Mouse (Mus musculus) MEL (cell line): Measurements from ENCODE around the gene Cabp4. TPM values are rescaled to one million over a fixed set of nuclear protein-coding genes. Genes with fewer than 3 reads are reported as not detected.
"Not testable (repeated sequence)": the region's sequence is repeated elsewhere in the genome, so short reads cannot be mapped to it uniquely, and the experiment has no call there.

Experiments
- DNase-seq: peaks from one replicate; pipeline ENCODE4 v3.0.0; 2011; ENCODE audit warnings: low read depth, low spot score
- H3K27ac ChIP-seq: 2 replicates; pipeline ENCODE4 v1.5.1; 2012; ENCODE audit warnings: low read depth, mild to moderate bottlenecking, control low read depth, low read length, moderate library complexity; ENCODE audit not compliant: control insufficient read depth
- H3K27me3 ChIP-seq, 2 experiments: fragments of 150-350 bp in 1 of 2; sonication (generic) in 1 of 2; 2 replicates each; pipeline ENCODE4 v1.6.1; 2012; ENCODE audit warnings: low read length in 2 of 2, mild to moderate bottlenecking in 2 of 2, improper control_type of control experiment in 1 of 2, moderate library complexity in 1 of 2; ENCODE audit not compliant: insufficient read depth in 2 of 2, control insufficient read depth in 1 of 2
- H3K36me3 ChIP-seq, 2 experiments: 2 replicates each; pipeline ENCODE4 v1.6.1; 2012 to 2014; ENCODE audit warnings: low read length in 2 of 2, improper control_type of control experiment in 1 of 2, inconsistent platforms in 1 of 2, mild to moderate bottlenecking in 1 of 2; ENCODE audit not compliant: insufficient read depth in 2 of 2, control insufficient read depth in 1 of 2
- H3K4me1 ChIP-seq, 2 experiments: fragments of 150-350 bp in 1 of 2; sonication (generic) in 1 of 2; 2 replicates each; pipeline ENCODE4 v1.6.1; 2012; ENCODE audit warnings: low read length in 2 of 2, improper control_type of control experiment in 1 of 2, mild to moderate bottlenecking in 1 of 2; ENCODE audit not compliant: insufficient read depth in 2 of 2, control insufficient read depth in 1 of 2
- H3K4me3 ChIP-seq, 2 experiments: fragments of 150-350 bp in 1 of 2; sonication (generic) in 1 of 2; 2 replicates each; pipeline ENCODE4 v1.5.1; 2012; ENCODE audit warnings: low read depth in 2 of 2, low read length in 2 of 2, mild to moderate bottlenecking in 2 of 2, moderate library complexity in 2 of 2, control low read depth in 1 of 2, improper control_type of control experiment in 1 of 2; ENCODE audit not compliant: control insufficient read depth in 1 of 2, insufficient read depth in 1 of 2
- H3K79me2 ChIP-seq: 2 replicates; pipeline ENCODE4 v1.6.1; 2012; ENCODE audit warnings: mild to moderate bottlenecking, low read length, moderate library complexity; ENCODE audit not compliant: control insufficient read depth, poor library complexity, insufficient read depth
- H3K9ac ChIP-seq: 2 replicates; pipeline ENCODE4 v1.6.1; 2012; ENCODE audit warnings: low read depth, mild to moderate bottlenecking, control low read depth, low read length, moderate library complexity; ENCODE audit not compliant: control insufficient read depth, poor library complexity, severe bottlenecking
- H3K9me3 ChIP-seq: fragments of 150-350 bp; sonication (generic); replicated peaks from 2 replicates; pipeline ENCODE4 v1.6.1; 2012; ENCODE audit warnings: mild to moderate bottlenecking, low read length, improper control_type of control experiment, moderate library complexity; ENCODE audit not compliant: insufficient read depth
- CHD1 ChIP-seq: IDR thresholded peaks from 2 replicates; pipeline ENCODE4 v1.6.1; 2012; ENCODE audit warnings: low read depth, mild to moderate bottlenecking, inconsistent platforms, low read length, improper control_type of control experiment
- CTCF ChIP-seq, 3 experiments: IDR thresholded peaks in 2 of 3; conservative IDR thresholded peaks in 1 of 3; 2 replicates each; pipeline ENCODE4 v1.5.1; 2011 to 2012; ENCODE audit warnings: low read length in 3 of 3, low read depth in 2 of 3, mild to moderate bottlenecking in 2 of 3, improper control_type of control experiment in 1 of 3, inconsistent platforms in 1 of 3, mixed read lengths in 1 of 3, moderate library complexity in 1 of 3; ENCODE audit not compliant: control insufficient read depth in 1 of 3, insufficient read depth in 1 of 3, poor library complexity in 1 of 3, severe bottlenecking in 1 of 3
- ETS1 ChIP-seq: IDR thresholded peaks from 2 replicates; pipeline ENCODE4 v1.6.1; 2012; ENCODE audit warnings: low read depth, mild to moderate bottlenecking, inconsistent platforms, low read length, improper control_type of control experiment, moderate library complexity
- GABPA ChIP-seq: IDR thresholded peaks from 2 replicates; pipeline ENCODE4 v1.6.1; 2012; ENCODE audit warnings: low read depth, mild to moderate bottlenecking, inconsistent platforms, low read length, improper control_type of control experiment, moderate library complexity
- HCFC1 ChIP-seq: IDR thresholded peaks from 2 replicates; pipeline ENCODE4 v1.6.1; 2012; ENCODE audit warnings: low read depth, mild to moderate bottlenecking, inconsistent platforms, low read length, improper control_type of control experiment, moderate library complexity
- JUND ChIP-seq: IDR thresholded peaks from 2 replicates; pipeline ENCODE4 v1.6.1; 2011; ENCODE audit warnings: low read depth, mild to moderate bottlenecking, improper control_type of control experiment, low read length
- MAZ ChIP-seq: IDR thresholded peaks from 2 replicates; pipeline ENCODE4 v1.6.1; 2012; ENCODE audit warnings: low read depth, mild to moderate bottlenecking, inconsistent platforms, low read length, improper control_type of control experiment
- MXI1 ChIP-seq: IDR thresholded peaks from 2 replicates; pipeline ENCODE4 v1.6.1; 2011; ENCODE audit warnings: mild to moderate bottlenecking, low read depth, low read length, improper control_type of control experiment
- MYB ChIP-seq: IDR thresholded peaks from 2 replicates; pipeline ENCODE4 v1.6.1; 2011; ENCODE audit warnings: mild to moderate bottlenecking, low read depth, low read length, improper control_type of control experiment
- MYC ChIP-seq: IDR thresholded peaks from 2 replicates; pipeline ENCODE4 v1.6.1; 2011; ENCODE audit warnings: low read depth, mild to moderate bottlenecking, low read length, improper control_type of control experiment, moderate library complexity
- NELFE ChIP-seq: IDR thresholded peaks from 2 replicates; pipeline ENCODE4 v1.6.1; 2011; ENCODE audit warnings: low read depth, low read length, improper control_type of control experiment
- RCOR1 ChIP-seq: IDR thresholded peaks from 2 replicates; pipeline ENCODE4 v1.6.1; 2012; ENCODE audit warnings: low read depth, mild to moderate bottlenecking, inconsistent platforms, low read length, improper control_type of control experiment
- SIN3A ChIP-seq: IDR thresholded peaks from 2 replicates; pipeline ENCODE4 v1.6.1; 2012; ENCODE audit warnings: low read length, improper control_type of control experiment, inconsistent platforms
- TAL1 ChIP-seq: IDR thresholded peaks from 2 replicates; pipeline ENCODE4 v1.6.1; 2012; ENCODE audit warnings: mild to moderate bottlenecking, inconsistent platforms, low read length, moderate library complexity, mixed read lengths
- ZC3H11A ChIP-seq: IDR thresholded peaks from 2 replicates; pipeline ENCODE4 v1.6.1; 2012; ENCODE audit warnings: low read depth, mild to moderate bottlenecking, inconsistent platforms, low read length, improper control_type of control experiment
- ZNF384 ChIP-seq: IDR thresholded peaks from 2 replicates; pipeline ENCODE4 v1.6.1; 2012; ENCODE audit warnings: low read depth, mild to moderate bottlenecking, inconsistent platforms, low read length, improper control_type of control experiment
- polyA plus RNA-seq, 2 experiments: library from polyadenylated mRNA; stranded (reverse) in 1 of 2; unstranded in 1 of 2; fragments of >175 nt in 1 of 2; fragments of >200 nt in 1 of 2; gene quantifications; 2 replicates each; pipeline versions ENCODE4 v1.2.1 to v1.2.4; 2012; ENCODE audit warnings: low replicate concordance in 2 of 2, low read depth in 1 of 2; ENCODE audit not compliant: insufficient read length in 2 of 2, insufficient read depth in 1 of 2, missing spikeins in 1 of 2
- total RNA-seq: library from RNA; depleted of rRNA; stranded (reverse); fragments of 300-350 nt; gene quantifications from 2 replicates; pipeline ENCODE4 v1.2.3, GENCODE M21; 2012

Gene Cabp4
- total and polyA plus RNA-seq, 3 experiments = 0.08 to 0.24 TPM; not detected in 1

DNA sequence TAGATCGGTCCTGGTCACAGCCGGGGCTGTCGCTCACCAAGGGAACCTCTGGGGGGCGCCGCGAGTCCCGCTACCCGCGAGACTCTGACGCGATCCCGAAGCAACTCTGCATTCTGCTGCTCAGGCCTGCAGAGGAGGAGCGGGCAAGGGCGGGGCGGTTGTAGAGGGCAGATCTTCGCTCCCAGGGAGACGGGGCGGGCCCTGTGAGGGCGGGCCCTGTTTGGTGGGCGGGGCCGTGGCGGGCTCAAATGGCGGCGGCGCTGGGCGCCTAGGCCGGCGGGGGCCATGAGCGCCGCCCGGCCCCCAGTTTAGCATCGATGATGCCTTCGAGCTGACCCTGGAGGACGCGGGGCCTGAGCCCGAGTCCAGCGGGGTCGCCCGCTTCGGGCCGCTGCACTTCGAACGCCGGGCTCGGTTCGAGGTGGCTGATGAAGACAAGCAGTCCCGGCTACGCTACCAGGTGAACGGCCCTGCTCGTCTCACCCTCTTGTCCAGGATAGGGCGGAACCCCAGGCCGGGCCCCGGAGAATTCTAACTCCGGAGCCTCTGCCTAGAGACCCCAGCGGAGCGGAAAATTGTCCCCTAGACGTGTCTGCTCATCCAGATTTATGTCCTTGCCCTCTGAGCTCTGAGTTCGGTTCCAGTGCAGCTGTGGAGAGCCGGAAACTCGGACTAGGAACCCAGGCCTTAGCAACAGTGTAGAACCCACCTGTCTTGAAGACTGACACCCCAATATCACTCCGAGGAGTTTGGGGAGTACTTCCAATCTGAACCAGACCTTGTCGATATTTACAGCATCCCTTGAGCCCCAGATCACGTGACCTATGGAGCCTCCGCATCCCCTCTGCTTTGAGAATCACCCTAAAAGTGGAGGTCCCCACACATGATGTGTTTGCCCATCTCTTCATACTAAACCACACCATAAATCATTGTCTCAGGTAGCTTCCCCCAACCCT, 17.8 kb downstream of the Cabp4 start, which contains the start of gene Aip (continued):
- TF ChIP-seq MAZ = peak; percentile 98
- no peak for TF ChIP-seq ZC3H11A
- peak; percentile 79 for TF ChIP-seq NELFE
- no peak for TF ChIP-seq MYB
- peak in 2 of 3 experiments; percentile 81 to 88; a peak in 5 of 6 replicates for TF ChIP-seq CTCF (IDR thresholded peaks at IDR 0.05 in 2 of 3, conservative IDR thresholded peaks at IDR 0.05 in 1 of 3; ENCODE audit: control insufficient read depth in 1 of 3, insufficient read depth in 1 of 3, low read depth in 2 of 3, low read length in 3 of 3, poor library complexity in 1 of 3, severe bottlenecking in 1 of 3)
- TF ChIP-seq JUND = no peak
- peak; percentile 90 for TF ChIP-seq HCFC1
- no peak for TF ChIP-seq ZNF384
- no peak for TF ChIP-seq GABPA
- TF ChIP-seq RCOR1 = no peak
- peak; percentile 42; the same call in 1 of the 2 replicates for TF ChIP-seq ETS1
- TF ChIP-seq MYC = no peak

DNA sequence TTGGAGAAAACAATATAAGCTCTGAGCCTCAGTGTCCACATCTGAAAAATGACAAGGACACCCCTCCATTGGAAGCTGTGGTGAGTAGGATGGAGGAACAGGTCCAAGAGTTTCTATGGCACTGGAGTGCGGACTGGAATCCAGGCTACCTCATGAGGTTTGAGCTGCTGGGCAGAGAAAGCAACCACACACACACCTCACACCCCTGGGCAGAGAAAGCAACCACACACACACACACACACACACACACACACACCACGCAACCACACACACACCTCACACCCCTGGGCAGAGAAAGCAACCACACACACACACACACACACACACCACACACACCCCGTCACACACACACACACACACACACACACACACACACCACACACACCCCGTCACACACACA, 18.6 kb downstream of the Cabp4 start:
- H3K9ac ChIP-seq = peak overlapping the region; percentile 68
- peaks cover 19 to 24% of the 10 kb centered on the region in 2 experiments for H3K4me1 ChIP-seq
- not testable (repeated sequence) for H3K9me3 ChIP-seq, H3K27me3 ChIP-seq, H3K79me2 ChIP-seq
- peak; percentile 55 for DNase-seq
- H3K4me3 ChIP-seq = peak overlapping the region; percentile 39 to 65
- H3K36me3 ChIP-seq = peaks cover 0 to 33% of the 10 kb centered on the region in 2 experiments; a peak in 2 of 4 replicates
- peak overlapping the region; percentile 63 for H3K27ac ChIP-seq
- 0 out of 2 replicates have a peak, but pooled peaks have one; percentile 10 for TF ChIP-seq MYC

DNA sequence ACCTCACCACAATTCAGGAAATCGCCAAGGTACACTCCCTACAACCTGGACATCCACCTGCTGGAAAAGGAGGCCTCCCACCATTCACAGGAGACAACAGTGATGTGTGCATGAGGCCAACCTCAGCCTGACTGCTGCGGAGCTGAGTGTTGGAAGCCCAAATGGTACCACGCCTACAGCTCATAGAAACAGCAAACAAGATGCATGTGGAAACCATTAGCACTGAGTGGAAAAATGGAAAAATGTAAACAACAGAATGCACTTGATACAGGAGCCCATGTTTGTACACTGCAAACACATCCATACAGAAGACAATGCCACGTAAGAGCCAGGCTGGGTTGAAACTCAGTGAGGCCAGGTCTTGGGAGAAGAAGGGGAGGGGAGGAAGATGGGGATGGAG, 19.4 kb downstream of the Cabp4 start:
- peaks cover 0 to 41% of the 10 kb centered on the region in 2 experiments; a peak in 2 of 4 replicates for H3K36me3 ChIP-seq
- 0 out of 2 replicates have a peak, but pooled peaks have one; percentile 19 for TF ChIP-seq MXI1
- peak; percentile 17; the same call in 1 of the 2 replicates for TF ChIP-seq CHD1
- 0 out of 2 replicates have a peak, but pooled peaks have one; percentile 2 for TF ChIP-seq SIN3A
- TF ChIP-seq TAL1 = no peak
- TF ChIP-seq, all 39 proteins: peak for 3
- Histone ChIP-seq H3K9ac (peak overlapping the region; percentile 64; the same call in 1 of the 2 replicates), H3K4me3 (no peak overlapping the region), H3K27ac (peak overlapping the region; percentile 95), H3K79me2 (peaks cover 7% of the 10 kb centered on the region), H3K4me1 (peaks cover 25 to 27% of the 10 kb centered on the region in 2 experiments), H3K27me3 (no peaks in the 10 kb centered on the region), H3K9me3 (no peaks in the 10 kb centered on the region)
- DNase-seq = peak; percentile 30
